In genomic region chr2:12970049-12970724, GRCm38 (mm10) we compare ENCODE assay signal across 16 mouse cellular contexts. TPM values are rescaled to one million over a fixed set of nuclear protein-coding genes. Genes with fewer than 3 reads are reported as not detected.
DNase-seq lines count a peak whose midpoint lies in the region; ATAC-seq lines count a peak whose summit lies in the region.
"Had no signal": no experiment of that assay in that cellular context is flagged by ENCODE, and none has a peak within 500 bp of the region (broad histone marks: within the 10 kb centered on the region; RNA-seq: fewer than 3 reads in every experiment).

No protein-coding gene starts in this region.

- H3K4me2 ChIP-seq in hindbrain, embryonic 12.5 days (replicated peaks) = no peak overlapping the region
- no peak overlapping the region for H3K4me2 ChIP-seq in hindbrain, embryonic 16.5 days (ENCODE audit: low read length)
- H3K4me2 ChIP-seq: limb, embryonic 15.5 days; lung, embryonic 14.5 days had no signal

- H3K4me1 ChIP-seq in hindbrain, embryonic 12.5 days = no peaks in the 10 kb centered on the region
- 0 out of 2 replicates have a peak, but pooled peaks cover 3% of the 10 kb centered on the region for H3K4me1 ChIP-seq in hindbrain, embryonic 10.5 days (replicated peaks)
- H3K4me1 ChIP-seq in forebrain, embryonic 10.5 days = peaks cover 23% of the 10 kb centered on the region
- no peaks in the 10 kb centered on the region for H3K4me1 ChIP-seq in hindbrain, embryonic 16.5 days (ENCODE audit: control insufficient read depth, insufficient read depth, low read depth, low read length)
- H3K4me1 ChIP-seq: limb, embryonic 15.5 days had no signal

- H3K4me3 ChIP-seq in hindbrain, embryonic 12.5 days = no peak overlapping the region
- no peak overlapping the region for H3K4me3 ChIP-seq in hindbrain, embryonic 10.5 days
- H3K4me3 ChIP-seq in forebrain, embryonic 10.5 days = no peak overlapping the region
- H3K4me3 ChIP-seq in hindbrain, embryonic 16.5 days (ENCODE audit: low read length) = no peak overlapping the region
- H3K4me3 ChIP-seq: limb, embryonic 15.5 days had no signal

- no peaks in the 10 kb centered on the region for H3K9me3 ChIP-seq in hindbrain, embryonic 12.5 days (replicated peaks)
- H3K9me3 ChIP-seq in hindbrain, embryonic 10.5 days = no peaks in the 10 kb centered on the region
- H3K9me3 ChIP-seq in forebrain, embryonic 10.5 days = no peaks in the 10 kb centered on the region
- no peaks in the 10 kb centered on the region for H3K9me3 ChIP-seq in hindbrain, embryonic 16.5 days (ENCODE audit: control insufficient read depth, low read length)
- H3K9me3 ChIP-seq: G1E; limb, embryonic 15.5 days had no signal

- no peaks in the 10 kb centered on the region for H3K27me3 ChIP-seq in hindbrain, embryonic 12.5 days
- no peaks in the 10 kb centered on the region for H3K27me3 ChIP-seq in hindbrain, embryonic 10.5 days (ENCODE audit: insufficient read depth, poor library complexity, severe bottlenecking)
- peaks cover 86% of the 10 kb centered on the region for H3K27me3 ChIP-seq in forebrain, embryonic 10.5 days (ENCODE audit: poor library complexity, severe bottlenecking)
- no peaks in the 10 kb centered on the region for H3K27me3 ChIP-seq in hindbrain, embryonic 16.5 days (replicated peaks; ENCODE audit: control insufficient read depth, insufficient read depth, low read length)
- H3K27me3 ChIP-seq: limb, embryonic 15.5 days had no signal

- no peak overlapping the region for H3K9ac ChIP-seq in hindbrain, embryonic 12.5 days
- no peak overlapping the region for H3K9ac ChIP-seq in hindbrain, embryonic 16.5 days (ENCODE audit: low read depth, low read length)
- H3K9ac ChIP-seq: limb, embryonic 15.5 days; lung, embryonic 14.5 days had no signal

- no peak overlapping the region for H3K27ac ChIP-seq in hindbrain, embryonic 12.5 days
- no peak overlapping the region for H3K27ac ChIP-seq in hindbrain, embryonic 10.5 days
- H3K27ac ChIP-seq in forebrain, embryonic 10.5 days = no peak overlapping the region
- H3K27ac ChIP-seq in hindbrain, embryonic 16.5 days (ENCODE audit: low read depth, low read length) = no peak overlapping the region
- H3K27ac ChIP-seq: kidney, postnatal 0 days; limb, embryonic 15.5 days had no signal

- no peak for DNase-seq in hindbrain, embryonic 10.5 days (ENCODE audit: low spot score)
- peak; percentile 83 for DNase-seq in Muller cell, postnatal 12 days (ENCODE audit: inconsistent ontology term)
- peak; percentile 68 for DNase-seq in forebrain, embryonic 10.5 days (ENCODE audit: extremely low spot score, low spot score)
- DNase-seq in adrenal gland, postnatal 4 days (ENCODE audit: low spot score in 2 of 2) = no peak
- DNase-seq in testis, postnatal 10 days (ENCODE audit: low spot score) = no peak
- no peak for DNase-seq in kidney, adult 18-20 months
- DNase-seq: adrenal gland, postnatal 25 days; gastrocnemius, postnatal 36 days; lung, embryonic 14.5 days had no signal

- WGBS in hindbrain, embryonic 12.5 days = 49% methylated on average over 12 of the region's 12 CpGs
- WGBS in hindbrain, embryonic 10.5 days = 78% methylated on average over 12 of the region's 12 CpGs
- 46% methylated on average over 12 of the region's 12 CpGs for WGBS in forebrain, embryonic 10.5 days
- 32% methylated on average over 12 of the region's 12 CpGs for WGBS in hindbrain, embryonic 16.5 days

- no peaks in the 10 kb centered on the region for H3K36me3 ChIP-seq in hindbrain, embryonic 12.5 days
- H3K36me3 ChIP-seq in hindbrain, embryonic 10.5 days = no peaks in the 10 kb centered on the region
- no peaks in the 10 kb centered on the region for H3K36me3 ChIP-seq in forebrain, embryonic 10.5 days (replicated peaks)
- no peaks in the 10 kb centered on the region for H3K36me3 ChIP-seq in hindbrain, embryonic 16.5 days (ENCODE audit: control insufficient read depth, insufficient read depth, low read length)
- H3K36me3 ChIP-seq: G1E; limb, embryonic 15.5 days had no signal

- ATAC-seq in hindbrain, embryonic 12.5 days (ENCODE audit: low FRiP score) = peak; percentile 50; the same call in 1 of the 2 replicates
- peak; percentile 48; the same call in 1 of the 2 replicates for ATAC-seq in hindbrain, embryonic 16.5 days

RNA-seq across cellular contexts. Expression of gene C1ql3, which starts 41.4 kb away (rescaled TPM):
- polyA plus RNA-seq in hindbrain, embryonic 12.5 days (2016; fragmentation: Nextera tagmentation; extraction: Ambion mirVana) = 7.6 and 7.8 TPM in 2 replicates
- 3.6 and 5.7 TPM in 2 replicates for polyA plus RNA-seq in hindbrain, embryonic 10.5 days (2016; fragmentation: Nextera tagmentation; extraction: Ambion mirVana)
- polyA plus RNA-seq in forebrain, embryonic 10.5 days (2016; fragmentation: Nextera tagmentation; extraction: Ambion mirVana) = 0.14 and 0.25 TPM in 2 replicates
- 5.8 and 6.8 TPM in 2 replicates for polyA plus RNA-seq in hindbrain, embryonic 16.5 days (2015; fragmentation: Nextera tagmentation; extraction: Ambion mirVana)
- under 1 TPM; 0.76 to 0.93 TPM for total RNA-seq in adrenal gland, postnatal 4 days (2021)
- total RNA-seq: adrenal gland, postnatal 25 days; common myeloid progenitor, adult 5-6 weeks; megakaryocyte progenitor cell, adult 5-6 weeks had no signal
- polyA plus RNA-seq: G1E; lung, embryonic 14.5 days had no signal

RNA-seq across cellular contexts. Expression of gene Pter, which starts 46.3 kb away (rescaled TPM):
- 11.0 and 13.6 TPM in 2 replicates for polyA plus RNA-seq in hindbrain, embryonic 12.5 days (2016; fragmentation: Nextera tagmentation; extraction: Ambion mirVana)
- polyA plus RNA-seq in hindbrain, embryonic 10.5 days (2016; fragmentation: Nextera tagmentation; extraction: Ambion mirVana) = 10.0 and 13.6 TPM in 2 replicates
- polyA plus RNA-seq in forebrain, embryonic 10.5 days (2016; fragmentation: Nextera tagmentation; extraction: Ambion mirVana) = 14.6 and 16.4 TPM in 2 replicates
- 8.0 and 9.3 TPM in 2 replicates for polyA plus RNA-seq in hindbrain, embryonic 16.5 days (2015; fragmentation: Nextera tagmentation; extraction: Ambion mirVana)
- 10 to 100 TPM; 16.2 to 20.7 TPM for total RNA-seq in adrenal gland, postnatal 4 days (2021)

Comparison
In these comparisons a context has a peak if more than half of its experiments do, and no peak if none do; other contexts are left out.
1. DNase-seq: peak in Muller cell, postnatal 12 days (single experiment) and forebrain, embryonic 10.5 days (single experiment); none in hindbrain, embryonic 10.5 days (single experiment), adrenal gland, postnatal 4 days (0 of 2), testis, postnatal 10 days (single experiment) and kidney, adult 18-20 months (single experiment).